Mouse (Mus musculus) liver, embryonic 11.5 days (tissue): ENCODE data around the gene Trpc1. TPM values are rescaled to one million over a fixed set of nuclear protein-coding genes. Genes with fewer than 3 reads are reported as not detected.

Experiments
- ATAC-seq: fragments of 200-750 bp; cut with Nextera tagmentation; replicated peaks from 2 replicates; pipeline ENCODE4 v1.8.0; 2017; ENCODE audit warnings: moderate number of reproducible peaks, mild to moderate bottlenecking, moderate TSS enrichment, moderate library complexity; ENCODE audit not compliant: low FRiP score
- DNase-seq: peaks from one replicate; pipeline ENCODE4 v3.0.0-alpha.2; 2017; ENCODE audit warnings: low spot score
- H3K27ac ChIP-seq: fragments of 300-500 bp; sonication (generic); 2 replicates; pipeline ENCODE4 v1.5.1; 2014; ENCODE audit warnings: mild to moderate bottlenecking, low read depth, low read length, control low read depth
- H3K27me3 ChIP-seq: fragments of 300-500 bp; sonication (generic); replicated peaks from 2 replicates; pipeline ENCODE4 v1.6.1; 2014; ENCODE audit warnings: low read length, mixed read lengths; ENCODE audit not compliant: control insufficient read depth, insufficient read depth
- H3K36me3 ChIP-seq: fragments of 300-500 bp; sonication (generic); 2 replicates; pipeline ENCODE4 v1.6.1; 2014; ENCODE audit warnings: mild to moderate bottlenecking, low read length, moderate library complexity, mixed read lengths; ENCODE audit not compliant: control insufficient read depth, insufficient read depth
- H3K4me1 ChIP-seq: fragments of 300-500 bp; sonication (generic); replicated peaks from 2 replicates; pipeline ENCODE4 v1.6.1; 2014; ENCODE audit warnings: low read length, mixed read lengths; ENCODE audit not compliant: control insufficient read depth, insufficient read depth
- H3K4me2 ChIP-seq: fragments of 300-500 bp; sonication (generic); 2 replicates; pipeline ENCODE4 v1.6.1; 2014; ENCODE audit warnings: mild to moderate bottlenecking, control low read depth, moderate library complexity
- H3K4me3 ChIP-seq: fragments of 300-500 bp; sonication (generic); 2 replicates; pipeline ENCODE4 v1.5.1; 2014; ENCODE audit warnings: low read depth, low read length, control low read depth
- H3K9ac ChIP-seq: fragments of 300-500 bp; sonication (generic); 2 replicates; pipeline ENCODE4 v1.6.1; 2014; ENCODE audit warnings: low read depth, low read length, control low read depth
- H3K9me3 ChIP-seq: fragments of 300-500 bp; sonication (generic); 2 replicates; pipeline ENCODE4 v1.6.1; 2016; ENCODE audit warnings: low read length, inconsistent platforms, mixed read lengths; ENCODE audit not compliant: control insufficient read depth
- WGBS: fragments of 180-500 bp; shearing (Covaris S2); extraction: QIAGEN DNeasy Blood & Tissue Kit; methylation state at CpG from one replicate; pipeline ENCODE4 v1.1.7; 2014; 5-methylcytosine and 5-hydroxymethylcytosine counted together
- polyA plus RNA-seq: library from polyadenylated mRNA; unstranded; fragments of >200 nt; fragmentation: Nextera tagmentation; extraction: Ambion mirVana; gene quantifications from 2 replicates; pipeline ENCODE4 v1.2.1, GENCODE M21; 2014

Gene Trpc1
- polyA plus RNA-seq, 1 experiment from 2014 or later: 1.0 TPM

- no peak overlapping the region for H3K9ac ChIP-seq
- H3K4me2 ChIP-seq: no peak overlapping the region
- 31% methylated on average over 4 of the region's 4 CpGs for WGBS
- ATAC-seq (no peak; the same call in 1 of the 2 replicates), DNase-seq (no peak)
- no peaks in the 10 kb centered on the region for H3K4me1 ChIP-seq
- no peaks in the 10 kb centered on the region for H3K27me3 ChIP-seq
- H3K27ac ChIP-seq: no peak overlapping the region
- no peaks in the 10 kb centered on the region for H3K9me3 ChIP-seq
- H3K4me3 ChIP-seq: no peak overlapping the region
- H3K36me3 ChIP-seq: no peaks in the 10 kb centered on the region
Measured at GRCm38 (mm10) chr9:95763218-95763617, 13.0 kb upstream of the Trpc1 start.

- 87% methylated on average over 3 of the region's 3 CpGs for WGBS
- H3K4me1 ChIP-seq: no peaks in the 10 kb centered on the region
- DNase-seq: no peak
- no peaks in the 10 kb centered on the region for H3K9me3 ChIP-seq
- no peaks in the 10 kb centered on the region for H3K36me3 ChIP-seq
- H3K4me3 ChIP-seq: no peak overlapping the region
- H3K9ac ChIP-seq: no peak overlapping the region
- ATAC-seq: no peak
- no peak overlapping the region for H3K27ac ChIP-seq
- H3K27me3 ChIP-seq: no peaks in the 10 kb centered on the region
- no peak overlapping the region for H3K4me2 ChIP-seq
Measured at GRCm38 (mm10) chr9:95762228-95762627, 12.1 kb upstream of the Trpc1 start.

GRCm38 (mm10) chr9:95761381-95761780, 11.2 kb upstream of the Trpc1 start:
- no peak overlapping the region for H3K27ac ChIP-seq
- no peaks in the 10 kb centered on the region for H3K36me3 ChIP-seq
- 84% methylated on average over 8 of the region's 8 CpGs for WGBS
- H3K9me3 ChIP-seq: no peaks in the 10 kb centered on the region
- H3K27me3 ChIP-seq: no peaks in the 10 kb centered on the region
- no peaks in the 10 kb centered on the region for H3K4me1 ChIP-seq
- H3K9ac ChIP-seq: no peak overlapping the region
- H3K4me3 ChIP-seq: no peak overlapping the region
- no peak overlapping the region for H3K4me2 ChIP-seq
- no peak for ATAC-seq
- DNase-seq: no peak

GRCm38 (mm10) chr9:95750746-95751145, 571 bp upstream of the Trpc1 start:
- Histone ChIP-seq H3K4me1 (peaks cover 4% of the 10 kb centered on the region; the same call in 1 of the 2 replicates), H3K9me3 (no peaks in the 10 kb centered on the region), H3K36me3 (no peaks in the 10 kb centered on the region), H3K9ac (no peak overlapping the region), H3K27me3 (peaks cover 16% of the 10 kb centered on the region), H3K4me3 (no peak overlapping the region; the same call in 1 of the 2 replicates), H3K4me2 (peak overlapping the region; percentile 84), H3K27ac (no peak overlapping the region)
- no peak for DNase-seq
- WGBS: 45% methylated on average over 9 of the region's 9 CpGs
- no peak for ATAC-seq

- WGBS: 5% methylated on average over 33 of the region's 34 CpGs
- peak overlapping the region; percentile 84 for H3K4me2 ChIP-seq
- peak overlapping the region; percentile 81 for H3K4me3 ChIP-seq
- H3K9me3 ChIP-seq: no peaks in the 10 kb centered on the region
- no peak overlapping the region for H3K27ac ChIP-seq
- H3K27me3 ChIP-seq: peaks cover 16% of the 10 kb centered on the region
- DNase-seq (peak; percentile 41), ATAC-seq (peak; percentile 8; the same call in 1 of the 2 replicates)
- peaks cover 4% of the 10 kb centered on the region; the same call in 1 of the 2 replicates for H3K4me1 ChIP-seq
- peak overlapping the region; percentile 71 for H3K9ac ChIP-seq
- H3K36me3 ChIP-seq: no peaks in the 10 kb centered on the region
Measured at GRCm38 (mm10) chr9:95749461-95749928, 680 bp downstream of the Trpc1 start.

GRCm38 (mm10) chr9:95747298-95747697, 2.9 kb downstream of the Trpc1 start:
- H3K9me3 ChIP-seq: no peaks in the 10 kb centered on the region
- H3K27me3 ChIP-seq: peaks cover 16% of the 10 kb centered on the region
- DNase-seq (no peak), ATAC-seq (no peak)
- no peaks in the 10 kb centered on the region for H3K36me3 ChIP-seq
- peaks cover 4% of the 10 kb centered on the region; the same call in 1 of the 2 replicates for H3K4me1 ChIP-seq
- H3K4me2 ChIP-seq: no peak overlapping the region
- H3K9ac ChIP-seq: no peak overlapping the region
- H3K4me3 ChIP-seq: no peak overlapping the region
- H3K27ac ChIP-seq: no peak overlapping the region
- 84% methylated on average over 5 of the region's 5 CpGs for WGBS

GRCm38 (mm10) chr9:95744845-95745613, 5.1 kb downstream of the Trpc1 start:
- no peak for DNase-seq
- H3K27ac ChIP-seq: no peak overlapping the region
- no peaks in the 10 kb centered on the region for H3K36me3 ChIP-seq
- WGBS: 56% methylated on average over 7 of the region's 7 CpGs
- no peak for ATAC-seq
- peaks cover 4% of the 10 kb centered on the region; the same call in 1 of the 2 replicates for H3K4me1 ChIP-seq
- H3K9ac ChIP-seq: no peak overlapping the region
- H3K27me3 ChIP-seq: peaks cover 8% of the 10 kb centered on the region
- H3K9me3 ChIP-seq: no peaks in the 10 kb centered on the region
- no peak overlapping the region for H3K4me3 ChIP-seq
- no peak overlapping the region for H3K4me2 ChIP-seq

GRCm38 (mm10) chr9:95736238-95736637, 13.9 kb downstream of the Trpc1 start:
- DNase-seq (no peak), ATAC-seq (no peak)
- Histone ChIP-seq H3K36me3 (no peaks in the 10 kb centered on the region), H3K9me3 (no peaks in the 10 kb centered on the region), H3K9ac (no peak overlapping the region), H3K4me3 (no peak overlapping the region), H3K4me1 (no peaks in the 10 kb centered on the region), H3K4me2 (no peak overlapping the region), H3K27me3 (no peaks in the 10 kb centered on the region), H3K27ac (no peak overlapping the region)

GRCm38 (mm10) chr9:95712574-95712973, 37.6 kb downstream of the Trpc1 start:
- H3K4me3 ChIP-seq: no peak overlapping the region
- ATAC-seq: no peak
- WGBS: 51% methylated on average over 8 of the region's 8 CpGs
- no peaks in the 10 kb centered on the region for H3K27me3 ChIP-seq
- H3K27ac ChIP-seq: no peak overlapping the region
- DNase-seq: no peak
- no peaks in the 10 kb centered on the region for H3K9me3 ChIP-seq
- no peaks in the 10 kb centered on the region for H3K4me1 ChIP-seq
- no peak overlapping the region for H3K9ac ChIP-seq
- no peaks in the 10 kb centered on the region for H3K36me3 ChIP-seq
- no peak overlapping the region for H3K4me2 ChIP-seq
